Mouse (Mus musculus): Measurements from ENCODE around the gene Map4k5.

Map4k5 gene

DNA sequence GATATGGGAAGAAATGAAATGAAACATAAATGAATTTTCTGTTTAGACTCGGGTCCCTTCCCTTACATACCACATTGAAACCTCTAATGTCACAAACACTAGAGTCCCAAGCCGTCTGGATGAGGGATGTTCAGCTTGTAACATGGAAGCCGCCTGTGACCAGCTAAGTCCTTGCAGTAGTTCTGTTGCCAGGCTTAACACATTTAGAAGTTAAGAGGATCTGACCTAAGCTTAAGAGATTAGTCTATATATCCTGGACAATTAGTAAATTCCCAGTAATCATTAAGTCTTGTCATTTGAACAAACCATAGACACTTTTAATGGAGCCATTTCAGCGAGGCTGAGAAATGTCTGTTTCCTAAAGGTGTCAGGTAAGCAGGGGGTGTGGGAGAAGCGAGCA, 137.0 kb downstream of the Map4k5 start:
- no peak for DNase-seq (ENCODE audit: low spot score in 2 of 2)

DNA sequence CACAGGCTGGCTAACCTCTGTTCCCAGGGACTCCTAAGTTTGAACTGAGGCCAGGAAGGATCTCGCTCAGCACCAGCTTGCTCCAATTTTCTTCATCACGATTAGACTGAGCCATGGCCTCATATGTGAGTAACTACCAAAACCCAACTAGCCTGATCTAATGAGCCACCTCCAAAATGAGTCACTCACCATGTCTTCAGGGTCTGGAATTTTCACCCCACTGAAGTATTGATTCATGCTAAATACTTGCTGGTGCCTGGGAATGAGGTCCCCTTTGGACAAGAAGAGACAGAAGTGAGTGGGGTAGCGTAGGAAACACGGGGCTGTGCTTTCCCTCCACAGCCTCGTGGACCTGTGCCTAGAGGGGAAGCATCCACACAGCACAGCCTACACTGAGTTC, 139.1 kb downstream of the Map4k5 start:
- DNase-seq (ENCODE audit: low spot score in 2 of 2) = no peak
